Mouse (Mus musculus) neural tube, embryonic 12.5 days (tissue): ENCODE data around the gene Gm16485. TPM values are rescaled to one million over a fixed set of nuclear protein-coding genes. Genes with fewer than 3 reads are reported as not detected.

Experiments used
- polyA plus RNA-seq: library from polyadenylated mRNA; unstranded; fragments of >200 nt; fragmentation: Nextera tagmentation; extraction: Ambion mirVana; gene quantifications from 2 replicates; pipeline ENCODE4 v1.2.1, GENCODE M21; 2016

The Gm16485 gene
- polyA plus RNA-seq, 1 experiment from 2014 or later = 0.06 TPM

Other genes starting within 250 kb of the Gm16485 start
- gene Pgr, start 72.0 kb upstream of the Gm16485 start, polyA plus RNA-seq = 0.66 and 0.89 TPM in 2 replicates